In genomic region chr5:34526477-34526775, GRCm38 (mm10) we compare ENCODE assay signal across 9 mouse cellular contexts. TPM values are rescaled to one million over a fixed set of nuclear protein-coding genes. Genes with fewer than 3 reads are reported as not detected.
DNase-seq lines count a peak whose midpoint lies in the region; ATAC-seq and TF ChIP-seq lines count a peak whose summit lies in the region.
"Had no signal": no experiment of that assay in that cellular context is flagged by ENCODE, and none has a peak within 500 bp of the region (broad histone marks: within the 10 kb centered on the region; RNA-seq: fewer than 3 reads in every experiment).

No protein-coding gene starts in this region.

- TF ChIP-seq EP300 in stomach, postnatal 0 days (optimal IDR thresholded peaks at IDR 0.05): no peak

- TF ChIP-seq POLR2A in spleen, adult 2 months (IDR thresholded peaks at IDR 0.05; ENCODE audit: low read depth, low read length): no peak

- H3K9ac ChIP-seq in heart, embryonic 15.5 days: no peak overlapping the region
- H3K9ac ChIP-seq in limb, embryonic 12.5 days (replicated peaks): no peak overlapping the region
- H3K9ac ChIP-seq in stomach, postnatal 0 days (ENCODE audit: low read length): peak overlapping the region; percentile 68; the same call in 1 of the 2 replicates

- no peak for DNase-seq in heart, postnatal 14 days
- no peak for DNase-seq in spleen, adult 2 months (ENCODE audit: low read depth in 1 of 2, low spot score in 2 of 2)
- no peak for DNase-seq in spleen, postnatal 10 days (ENCODE audit: low spot score in 2 of 2)
- DNase-seq in stomach, postnatal 0 days (ENCODE audit: low spot score): no peak
- no peak for DNase-seq in frontal cortex, adult 2 months (ENCODE audit: extremely low spot score in 1 of 2, low spot score in 1 of 2)
- DNase-seq in cerebellum, postnatal 36 days: no peak
- DNase-seq: kidney, adult 11 months had no signal

- H3K36me3 ChIP-seq in heart, embryonic 15.5 days: no peaks in the 10 kb centered on the region
- 0 out of 2 replicates have a peak, but pooled peaks cover 3% of the 10 kb centered on the region for H3K36me3 ChIP-seq in spleen, adult 2 months (ENCODE audit: control insufficient read depth, insufficient read depth, low read length)
- no peaks in the 10 kb centered on the region for H3K36me3 ChIP-seq in limb, embryonic 12.5 days
- H3K36me3 ChIP-seq in stomach, postnatal 0 days (ENCODE audit: control insufficient read depth, insufficient read depth, low read length): no peaks in the 10 kb centered on the region

- intact Hi-C loops in heart, postnatal 14 days (cut with DNase I): loop anchor here (5.0 kb wide), 1 partner anchor 46 kb away; the partner anchor contains the start of gene Add1

- WGBS in heart, embryonic 15.5 days: 55% methylated on average over 5 of the region's 5 CpGs
- 78% methylated on average over 5 of the region's 5 CpGs for WGBS in spleen, adult 2 months
- 41% methylated on average over 5 of the region's 5 CpGs for WGBS in limb, embryonic 12.5 days
- 53% methylated on average over 5 of the region's 5 CpGs for WGBS in stomach, postnatal 0 days

- H3K27ac ChIP-seq in heart, embryonic 15.5 days: no peak overlapping the region
- H3K27ac ChIP-seq in spleen, adult 2 months (ENCODE audit: insufficient read depth, low read length): peak overlapping the region; percentile 87
- H3K27ac ChIP-seq in limb, embryonic 12.5 days: no peak overlapping the region
- peak overlapping the region; percentile 73 for H3K27ac ChIP-seq in stomach, postnatal 0 days (replicated peaks)

- no peaks in the 10 kb centered on the region for H3K9me3 ChIP-seq in heart, embryonic 15.5 days (replicated peaks)
- H3K9me3 ChIP-seq in limb, embryonic 12.5 days: no peaks in the 10 kb centered on the region
- H3K9me3 ChIP-seq in stomach, postnatal 0 days (ENCODE audit: control insufficient read depth, low read length): no peaks in the 10 kb centered on the region

- peak overlapping the region; percentile 70 for H3K4me3 ChIP-seq in heart, embryonic 15.5 days
- peak overlapping the region; percentile 70 for H3K4me3 ChIP-seq in spleen, adult 2 months (ENCODE audit: extremely low read depth, insufficient read depth, insufficient read length)
- H3K4me3 ChIP-seq in limb, embryonic 12.5 days (replicated peaks): peak overlapping the region; percentile 48; the same call in 1 of the 2 replicates
- peak overlapping the region; percentile 57 for H3K4me3 ChIP-seq in stomach, postnatal 0 days (ENCODE audit: low read depth, low read length)

- peak overlapping the region; percentile 91 for H3K4me2 ChIP-seq in heart, embryonic 15.5 days
- peak overlapping the region; percentile 71 for H3K4me2 ChIP-seq in limb, embryonic 12.5 days
- peak overlapping the region; percentile 76 for H3K4me2 ChIP-seq in stomach, postnatal 0 days (replicated peaks; ENCODE audit: low read depth)

- no peak for ATAC-seq in heart, embryonic 15.5 days (replicated peaks; ENCODE audit: insufficient number of reproducible peaks, insufficient read depth, low FRiP score, low read depth)
- no peak for ATAC-seq in limb, embryonic 12.5 days (ENCODE audit: insufficient number of reproducible peaks, insufficient read depth, low FRiP score, low TSS enrichment, low read depth)
- ATAC-seq in stomach, postnatal 0 days (ENCODE audit: low FRiP score, low TSS enrichment): no peak

- TF ChIP-seq CTCF in spleen, adult 2 months (IDR thresholded peaks at IDR 0.05; ENCODE audit: extremely low read depth, insufficient read depth, insufficient read length, insufficient replicate concordance): no peak
- no peak for TF ChIP-seq CTCF in stomach, postnatal 0 days (IDR thresholded peaks at IDR 0.05; ENCODE audit: low read depth)

- H3K27me3 ChIP-seq in heart, embryonic 15.5 days: no peaks in the 10 kb centered on the region
- no peaks in the 10 kb centered on the region for H3K27me3 ChIP-seq in spleen, adult 2 months (ENCODE audit: control insufficient read depth, insufficient read depth, low read length)
- H3K27me3 ChIP-seq in limb, embryonic 12.5 days: peaks cover 20% of the 10 kb centered on the region; the same call in 1 of the 2 replicates
- H3K27me3 ChIP-seq in stomach, postnatal 0 days (ENCODE audit: control insufficient read depth, insufficient read depth, low read length): no peaks in the 10 kb centered on the region

- peaks cover 13% of the 10 kb centered on the region for H3K4me1 ChIP-seq in heart, embryonic 15.5 days (replicated peaks)
- H3K4me1 ChIP-seq in spleen, adult 2 months (ENCODE audit: control insufficient read depth, insufficient read depth, insufficient read length): peaks cover 55% of the 10 kb centered on the region
- no peaks in the 10 kb centered on the region for H3K4me1 ChIP-seq in limb, embryonic 12.5 days (replicated peaks)
- H3K4me1 ChIP-seq in stomach, postnatal 0 days (replicated peaks; ENCODE audit: control insufficient read depth, insufficient read depth): no peaks in the 10 kb centered on the region; the same call in 1 of the 2 replicates

RNA-seq across cellular contexts. Expression of gene Sh3bp2, which starts 0.8 kb away (rescaled TPM):
- 3.8 and 6.4 TPM in 2 replicates for polyA plus RNA-seq in heart, embryonic 15.5 days (2015; fragmentation: Nextera tagmentation; extraction: Ambion mirVana)
- 1 to 10 TPM; 3.8 to 4.6 TPM for total RNA-seq in heart, postnatal 14 days (2021)
- polyA plus RNA-seq in spleen, adult 2 months (2012; rRNA removed): 50.7 and 51.3 TPM in 2 replicates
- 9.7 and 12.0 TPM in 2 replicates for polyA plus RNA-seq in limb, embryonic 12.5 days (2016; fragmentation: Nextera tagmentation; extraction: Ambion mirVana)
- 4.2 and 4.9 TPM in 2 replicates for polyA plus RNA-seq in stomach, postnatal 0 days (2015; fragmentation: Nextera tagmentation; extraction: Ambion mirVana)
- 3.5 and 4.8 TPM in 2 replicates for polyA plus RNA-seq in frontal cortex, adult 2 months (2012; rRNA removed)

RNA-seq across cellular contexts. Expression of gene Tnip2, which starts 12.6 kb away (rescaled TPM):
- 15.6 and 21.2 TPM in 2 replicates for polyA plus RNA-seq in heart, embryonic 15.5 days (2015; fragmentation: Nextera tagmentation; extraction: Ambion mirVana)
- total RNA-seq in heart, postnatal 14 days (2021): 1 to 10 TPM; 6.4 to 8.3 TPM
- polyA plus RNA-seq in spleen, adult 2 months (2012; rRNA removed): 23.3 and 27.4 TPM in 2 replicates
- polyA plus RNA-seq in limb, embryonic 12.5 days (2016; fragmentation: Nextera tagmentation; extraction: Ambion mirVana): 9.6 and 10.8 TPM in 2 replicates
- polyA plus RNA-seq in stomach, postnatal 0 days (2015; fragmentation: Nextera tagmentation; extraction: Ambion mirVana): 16.2 and 17.7 TPM in 2 replicates
- 28.9 and 38.8 TPM in 2 replicates for polyA plus RNA-seq in frontal cortex, adult 2 months (2012; rRNA removed)

RNA-seq across cellular contexts. Expression of gene Add1, which starts 47.0 kb away (rescaled TPM):
- polyA plus RNA-seq in heart, embryonic 15.5 days (2015; fragmentation: Nextera tagmentation; extraction: Ambion mirVana): 133 and 162 TPM in 2 replicates
- 100 to 1,000 TPM; 149 to 154 TPM for total RNA-seq in heart, postnatal 14 days (2021)
- 152 and 170 TPM in 2 replicates for polyA plus RNA-seq in spleen, adult 2 months (2012; rRNA removed)
- polyA plus RNA-seq in limb, embryonic 12.5 days (2016; fragmentation: Nextera tagmentation; extraction: Ambion mirVana): 173 and 189 TPM in 2 replicates
- 68.6 and 69.3 TPM in 2 replicates for polyA plus RNA-seq in stomach, postnatal 0 days (2015; fragmentation: Nextera tagmentation; extraction: Ambion mirVana)
- polyA plus RNA-seq in frontal cortex, adult 2 months (2012; rRNA removed): 331 and 332 TPM in 2 replicates

Comparison
In these comparisons a context has a peak if more than half of its experiments do, and no peak if none do; other contexts are left out.
1. H3K27ac ChIP-seq: peak in spleen, adult 2 months (single experiment) and stomach, postnatal 0 days (single experiment); none in heart, embryonic 15.5 days (single experiment) and limb, embryonic 12.5 days (single experiment).
2. Peak in every context shown above with its lines, with median percentiles within 50 percentile points of each other: H3K4me2 ChIP-seq and H3K4me3 ChIP-seq.